Mouse (Mus musculus): Measurements from ENCODE around the gene Btbd17. TPM values are rescaled to one million over a fixed set of nuclear protein-coding genes. Genes with fewer than 3 reads are reported as not detected.

The Btbd17 gene
- polyA plus RNA-seq (2015; fragmentation: Nextera tagmentation; extraction: Ambion mirVana), result 0.15 and 0.24 TPM in 2 replicates

DNA sequence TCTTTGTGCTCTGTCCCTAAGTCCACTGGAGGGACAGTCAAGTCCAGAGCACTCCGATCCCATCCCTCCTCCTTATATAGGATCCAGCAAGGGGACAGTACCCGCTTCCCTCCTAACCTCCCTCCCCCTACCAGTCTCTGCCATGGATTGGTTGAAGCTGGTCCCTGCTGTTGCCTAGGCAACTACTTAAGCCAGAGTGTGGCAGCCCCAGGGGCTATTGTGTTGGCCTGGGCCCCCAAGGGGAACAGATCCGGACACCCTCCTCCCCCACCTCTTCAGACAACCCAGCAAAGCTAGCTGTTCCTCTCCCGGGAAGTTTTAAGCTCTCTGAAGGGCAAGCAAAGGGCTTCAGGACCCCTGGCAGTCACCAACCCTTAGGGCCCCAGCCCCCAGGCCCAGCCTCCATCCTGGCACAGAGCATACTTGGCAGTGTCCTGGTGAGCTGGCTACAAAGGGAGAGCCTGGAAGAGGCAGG is at the start of gene Btbd17:
Btbd17 (minus strand) TSS at position 98 of the 475 bp plus-strand sequence.

DNA sequence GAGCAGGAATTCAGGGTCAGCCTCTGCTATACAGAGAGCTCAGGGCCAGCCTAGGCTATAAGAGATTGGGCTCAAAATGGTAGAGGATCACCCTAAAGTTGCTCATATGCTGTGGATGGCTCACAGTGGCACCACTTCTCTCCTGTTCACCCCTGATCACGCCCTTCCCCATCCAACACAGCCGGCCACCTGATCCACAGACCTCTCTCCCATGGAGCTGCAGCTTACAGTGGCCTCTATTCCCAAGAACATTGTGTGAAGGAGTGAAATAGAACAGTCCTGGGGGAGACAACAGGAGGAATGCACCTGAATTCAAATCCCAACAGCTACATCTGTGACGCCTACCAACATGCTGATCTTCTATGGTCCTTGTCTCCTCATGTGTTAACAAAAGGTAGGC is 2.9 kb upstream of the Btbd17 start, which contains the start of gene Gpr142:
Gpr142 (plus strand) TSS at position 301 of the 400 bp plus-strand sequence.

DNA sequence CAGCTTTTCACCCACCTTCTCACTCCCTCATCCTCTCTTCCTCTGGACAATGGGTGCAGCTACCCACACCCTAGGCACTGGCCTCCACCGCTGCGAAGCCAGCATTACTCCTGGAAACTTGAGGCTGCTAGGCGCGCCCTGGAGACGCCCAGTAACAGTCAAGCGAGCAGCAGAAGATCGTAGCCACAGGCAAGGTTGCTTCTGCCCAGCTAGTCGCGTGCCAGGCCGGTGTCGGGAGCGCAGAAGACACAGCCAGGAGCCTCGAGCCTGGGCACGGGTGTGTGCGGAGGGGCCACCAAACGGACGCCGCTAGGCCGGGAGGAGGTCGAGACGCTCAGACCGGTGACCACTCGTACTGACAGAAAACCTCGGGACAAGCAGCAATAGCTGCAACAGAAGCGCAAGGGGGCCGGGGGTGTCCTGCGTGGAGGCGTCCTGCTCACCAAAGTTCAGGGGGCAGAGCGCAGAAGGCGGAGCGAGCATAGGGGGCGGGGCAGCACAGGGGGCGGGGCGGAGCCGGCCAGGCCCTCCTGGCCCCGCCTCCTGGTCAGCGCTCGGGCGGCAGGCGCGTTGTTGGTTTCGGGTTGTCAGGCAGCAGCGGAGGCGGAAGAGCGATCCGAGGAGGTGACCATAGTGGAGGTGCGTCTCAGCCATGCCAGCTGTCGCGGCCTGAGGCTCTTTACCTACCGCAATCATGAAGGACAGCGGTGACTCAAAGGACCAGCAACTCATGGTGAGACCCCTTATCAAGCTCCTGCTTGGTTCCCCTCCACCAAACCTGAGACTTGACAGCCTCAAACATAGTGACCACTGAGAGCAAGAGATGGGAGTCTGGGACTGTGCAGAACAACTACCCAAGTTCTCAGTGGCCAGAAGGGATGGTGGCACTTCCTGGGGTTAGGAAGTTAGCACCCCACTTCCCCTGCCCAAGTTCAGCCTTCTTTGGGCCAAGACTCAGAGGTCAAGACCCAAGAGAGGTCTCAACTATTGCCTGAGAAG is 30.6 kb downstream of the Btbd17 start, which contains the start of gene Kif19a:
Kif19a (plus strand) TSS at position 569 of the 999 bp plus-strand sequence.

Other genes starting within 250 kb of the Btbd17 start
- 1,685 and 2,720 TPM in 2 replicates for gene Rpl38, start 127.4 kb downstream of the Btbd17 start, polyA plus RNA-seq (2015; fragmentation: Nextera tagmentation; extraction: Ambion mirVana)
- 38.1 and 95.6 TPM in 2 replicates for gene Ttyh2, start 120.5 kb downstream of the Btbd17 start, polyA plus RNA-seq (2015; fragmentation: Nextera tagmentation; extraction: Ambion mirVana)
- gene Dnaic2, start 68.5 kb downstream of the Btbd17 start, polyA plus RNA-seq (2015; fragmentation: Nextera tagmentation; extraction: Ambion mirVana), result 1.1 and 2.8 TPM in 2 replicates
- 0.57 TPM in 2 replicates for gene Kif19a, start 30.6 kb downstream of the Btbd17 start, polyA plus RNA-seq (2015; fragmentation: Nextera tagmentation; extraction: Ambion mirVana)
- not detected in 2 replicates for gene Gpr142, start 3.0 kb upstream of the Btbd17 start, polyA plus RNA-seq (2015; fragmentation: Nextera tagmentation; extraction: Ambion mirVana)
- 7.5 and 9.6 TPM in 2 replicates for gene Gprc5c, start 55.2 kb upstream of the Btbd17 start, polyA plus RNA-seq (2015; fragmentation: Nextera tagmentation; extraction: Ambion mirVana)
- gene Cd300a, start 94.1 kb upstream of the Btbd17 start, polyA plus RNA-seq (2015; fragmentation: Nextera tagmentation; extraction: Ambion mirVana), result 3.9 and 5.4 TPM in 2 replicates
- gene Cd300lb, start 138.4 kb upstream of the Btbd17 start, polyA plus RNA-seq (2015; fragmentation: Nextera tagmentation; extraction: Ambion mirVana), result 0.68 and 0.81 TPM in 2 replicates
- gene Cd300c, start 173.2 kb upstream of the Btbd17 start, polyA plus RNA-seq (2015; fragmentation: Nextera tagmentation; extraction: Ambion mirVana), result not detected in 2 replicates
- 0.95 and 1.3 TPM in 2 replicates for gene Cd300ld, start 194.0 kb upstream of the Btbd17 start, polyA plus RNA-seq (2015; fragmentation: Nextera tagmentation; extraction: Ambion mirVana)
- gene Cd300c2, start 205.9 kb upstream of the Btbd17 start, polyA plus RNA-seq (2015; fragmentation: Nextera tagmentation; extraction: Ambion mirVana), result 8.8 and 8.9 TPM in 2 replicates
- gene Cd300ld2, start 220.2 kb upstream of the Btbd17 start, polyA plus RNA-seq (2015; fragmentation: Nextera tagmentation; extraction: Ambion mirVana), result 0.93 TPM in 1 of 2 replicates, not detected in the other
- gene Cd300ld4, start 231.1 kb upstream of the Btbd17 start, polyA plus RNA-seq (2015; fragmentation: Nextera tagmentation; extraction: Ambion mirVana), result 0.21 TPM in 1 of 2 replicates, not detected in the other
- gene Cd300ld5, start 241.8 kb upstream of the Btbd17 start, polyA plus RNA-seq (2015; fragmentation: Nextera tagmentation; extraction: Ambion mirVana), result 0.46 TPM in 1 of 2 replicates, not detected in the other